Mouse (Mus musculus) myocyte (in vitro differentiated cells): ENCODE measurements around the gene Clps.

ENCODE experiments used
- CEBPB ChIP-seq: IDR thresholded peaks from 2 replicates; pipeline ENCODE4 v1.6.1; 2011; ENCODE audit warnings: mild to moderate bottlenecking, moderate library complexity; ENCODE audit not compliant: poor library complexity, insufficient read depth, severe bottlenecking
- MYOD1 ChIP-seq, 3 experiments: IDR thresholded peaks; one replicate each; pipeline ENCODE4 v1.6.1; 2011; ENCODE audit warnings: control low read depth in 2 of 3, low read depth in 2 of 3, mild to moderate bottlenecking in 2 of 3, moderate library complexity in 1 of 3; ENCODE audit not compliant: insufficient read length in 2 of 3, control insufficient read depth in 1 of 3
- POLR2A ChIP-seq: IDR thresholded peaks from one replicate; pipeline ENCODE4 v1.6.1; 2011; ENCODE audit warnings: low read depth, mild to moderate bottlenecking, control low read depth, moderate library complexity; ENCODE audit not compliant: insufficient read length
- REST ChIP-seq: IDR thresholded peaks from one replicate; pipeline ENCODE4 v1.6.1; 2011; ENCODE audit warnings: mild to moderate bottlenecking, control low read depth, moderate library complexity; ENCODE audit not compliant: insufficient read depth, insufficient read length
- SRF ChIP-seq: IDR thresholded peaks from one replicate; pipeline ENCODE4 v1.6.1; 2011; ENCODE audit warnings: low read depth; ENCODE audit not compliant: control insufficient read depth, insufficient read length
- TCF12 ChIP-seq: IDR thresholded peaks from one replicate; pipeline ENCODE4 v1.6.1; 2011; ENCODE audit warnings: mild to moderate bottlenecking, control low read depth; ENCODE audit not compliant: poor library complexity, insufficient read depth, severe bottlenecking
- USF1 ChIP-seq: IDR thresholded peaks from one replicate; pipeline ENCODE4 v1.6.1; 2011; ENCODE audit warnings: low read depth, mild to moderate bottlenecking, control low read depth, moderate library complexity

DNA sequence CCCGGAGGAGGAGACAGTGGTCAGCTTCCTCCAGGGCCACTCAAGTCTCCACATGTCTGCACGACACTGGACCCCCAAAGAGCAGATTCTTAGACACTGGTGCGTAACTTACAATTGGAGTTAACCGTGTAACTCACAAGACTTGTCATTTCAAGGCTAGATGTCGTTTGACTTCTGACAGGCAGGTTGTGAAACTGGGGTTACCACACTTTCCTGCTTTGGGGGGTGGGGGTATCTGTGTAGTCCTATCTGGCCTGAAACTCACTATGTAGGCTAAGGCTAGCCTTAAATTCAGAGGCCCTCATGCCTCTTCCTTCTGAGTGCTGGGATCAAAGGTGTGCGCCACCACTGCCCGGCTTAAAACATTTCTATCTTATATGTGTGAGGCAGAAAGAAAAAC, 28.0 kb downstream of the Clps start:
- TF ChIP-seq POLR2A (no peak), CEBPB (no peak), MYOD1 (IDR thresholded peaks at IDR 0.05; ENCODE audit: control insufficient read depth in 1 of 3, insufficient read length in 2 of 3, low read depth in 2 of 3) (no peak), USF1 (no peak), TCF12 (no peak), REST (no peak), SRF (no peak)
